Mouse (Mus musculus) regulatory T cell (primary cell): ENCODE measurements around the gene Gm45234.

ENCODE experiments used
- in situ Hi-C: fragments of 300-600 bp; cut with MboI, MseI; formaldehyde crosslinking; loops from one replicate; pipeline ENCODE4 v1.15.1; 2025; ENCODE audit warnings: high pct_unique_total_duplicates

Gene Gm45234

DNA sequence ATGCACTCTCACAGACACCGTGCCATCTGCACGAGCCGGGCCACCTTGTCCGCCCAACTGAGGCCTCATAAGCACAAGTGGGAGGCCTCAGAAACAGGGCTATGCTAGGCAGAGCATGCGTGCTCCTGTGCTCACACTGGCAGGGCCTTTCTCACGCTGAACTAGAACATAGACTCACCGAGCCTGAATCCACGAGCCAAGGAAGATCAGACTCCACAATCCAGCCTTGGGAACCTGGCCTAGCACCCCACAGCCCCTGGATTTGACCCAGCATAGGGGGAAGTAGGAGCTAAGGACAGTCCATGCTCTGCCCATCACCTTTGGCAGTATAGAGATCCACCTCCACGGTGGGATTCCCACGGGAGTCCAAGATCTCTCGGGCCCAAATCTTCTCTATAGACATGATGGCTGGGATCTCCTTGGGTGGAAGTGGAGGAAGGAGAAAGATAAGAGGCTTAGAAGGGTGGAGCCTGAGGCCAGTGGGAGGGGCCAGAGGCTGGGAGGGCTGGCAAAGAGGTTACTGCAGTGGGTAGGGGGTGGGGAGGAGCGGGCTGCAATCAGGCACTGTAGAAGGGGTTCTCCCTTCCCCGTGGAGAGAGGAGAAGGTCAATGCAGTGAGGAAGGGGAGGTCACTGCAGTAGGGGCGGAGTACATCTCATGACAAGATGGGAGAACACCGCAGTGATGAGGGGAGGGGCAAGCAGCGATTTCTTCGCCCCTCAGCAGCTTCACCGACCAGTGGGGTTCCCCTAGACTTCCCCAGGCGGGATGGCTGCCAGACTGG is 12.3 kb upstream of the Gm45234 start:
- in situ Hi-C loops: loop anchor here (10.0 kb wide), 1 partner anchor 193 kb away; the partner anchor contains the start of gene C1rb

DNA sequence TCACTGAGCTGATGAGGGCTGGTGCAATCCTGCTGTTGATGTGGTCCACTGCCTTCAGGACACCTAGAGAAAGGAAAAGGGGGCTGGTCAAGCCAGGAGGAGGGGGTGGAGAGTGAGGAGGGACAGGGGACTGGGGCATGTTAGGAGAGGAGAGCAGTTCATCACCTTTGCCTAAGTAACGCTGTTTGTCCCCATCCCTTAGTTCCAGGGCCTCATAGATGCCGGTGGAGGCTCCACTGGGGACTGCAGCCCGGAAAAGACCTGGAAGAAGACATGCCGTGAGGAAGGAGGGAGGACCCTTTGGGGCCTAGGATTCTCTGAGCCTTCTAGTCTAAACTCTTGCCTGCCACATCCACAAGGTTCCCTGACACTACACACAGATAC is 11.7 kb upstream of the Gm45234 start:
- in situ Hi-C loops: loop anchor here (10.0 kb wide), 1 partner anchor 193 kb away; the partner anchor contains the start of gene C1rb

DNA sequence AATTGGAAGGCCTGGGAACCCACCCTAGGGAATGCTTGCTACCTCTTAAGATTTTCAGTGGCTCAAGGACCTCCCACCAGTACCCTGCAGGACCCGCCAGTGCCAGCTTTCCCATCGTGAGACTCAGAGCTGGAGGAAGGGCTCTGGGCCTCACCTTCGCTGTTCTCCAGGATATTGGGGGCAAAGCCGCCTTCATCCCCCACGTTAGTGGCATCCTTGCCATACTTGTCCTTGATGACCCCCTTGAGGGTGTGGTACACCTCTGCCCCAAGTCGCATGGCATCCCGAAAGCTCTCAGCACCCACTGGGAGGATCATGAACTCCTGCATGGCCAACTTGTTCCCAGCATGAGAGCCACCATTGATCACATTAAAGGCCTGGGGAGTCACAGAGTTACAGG is 10.1 kb upstream of the Gm45234 start:
- in situ Hi-C loops: loop anchor here (10.0 kb wide), 1 partner anchor 191 kb away; the partner anchor contains the start of gene C1rb

DNA sequence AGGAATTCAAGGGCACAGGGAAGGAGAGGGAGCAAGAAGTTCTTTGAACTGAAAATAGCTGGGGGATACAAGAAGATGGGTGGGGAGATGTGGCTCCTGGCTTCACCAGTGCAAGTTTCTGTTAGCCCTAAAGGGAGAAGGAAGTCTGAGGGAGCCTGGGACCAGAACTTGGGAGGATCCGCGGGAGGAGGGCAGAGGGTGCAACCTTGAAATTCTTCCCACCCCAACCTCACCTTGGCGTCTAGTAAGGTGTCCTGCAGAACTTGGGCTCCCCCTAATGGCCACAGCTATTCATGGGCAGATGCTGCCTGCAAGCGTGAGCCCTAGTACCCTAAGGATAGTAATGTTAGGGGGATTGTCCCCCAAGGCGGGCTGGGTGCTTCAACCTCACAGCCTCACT is 3.4 kb upstream of the Gm45234 start:
- in situ Hi-C loops: loop anchor here (10.0 kb wide), 1 partner anchor 824 kb away; no protein-coding TSS in a partner anchor

DNA sequence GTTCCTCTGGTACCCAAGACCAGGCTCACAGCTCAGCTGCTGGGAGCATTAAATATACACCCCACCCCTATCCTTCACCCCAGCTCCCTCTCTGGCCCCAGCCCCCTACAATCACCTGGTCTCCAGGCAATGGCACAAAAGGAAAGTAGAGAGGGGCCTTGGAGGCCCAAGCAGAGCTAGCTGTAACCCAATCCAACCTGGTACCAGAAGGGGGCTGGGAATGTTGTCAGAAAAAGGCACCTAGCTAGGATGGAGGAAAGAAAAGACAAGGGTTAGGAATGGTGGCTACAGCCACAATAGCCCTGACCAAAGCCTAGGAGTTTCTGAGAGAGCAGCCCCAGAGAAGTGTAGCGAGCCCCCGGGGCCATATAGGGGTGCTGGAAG is 3.0 kb upstream of the Gm45234 start:
- in situ Hi-C loops: loop anchor here (10.0 kb wide), 1 partner anchor 824 kb away; no protein-coding TSS in a partner anchor

DNA sequence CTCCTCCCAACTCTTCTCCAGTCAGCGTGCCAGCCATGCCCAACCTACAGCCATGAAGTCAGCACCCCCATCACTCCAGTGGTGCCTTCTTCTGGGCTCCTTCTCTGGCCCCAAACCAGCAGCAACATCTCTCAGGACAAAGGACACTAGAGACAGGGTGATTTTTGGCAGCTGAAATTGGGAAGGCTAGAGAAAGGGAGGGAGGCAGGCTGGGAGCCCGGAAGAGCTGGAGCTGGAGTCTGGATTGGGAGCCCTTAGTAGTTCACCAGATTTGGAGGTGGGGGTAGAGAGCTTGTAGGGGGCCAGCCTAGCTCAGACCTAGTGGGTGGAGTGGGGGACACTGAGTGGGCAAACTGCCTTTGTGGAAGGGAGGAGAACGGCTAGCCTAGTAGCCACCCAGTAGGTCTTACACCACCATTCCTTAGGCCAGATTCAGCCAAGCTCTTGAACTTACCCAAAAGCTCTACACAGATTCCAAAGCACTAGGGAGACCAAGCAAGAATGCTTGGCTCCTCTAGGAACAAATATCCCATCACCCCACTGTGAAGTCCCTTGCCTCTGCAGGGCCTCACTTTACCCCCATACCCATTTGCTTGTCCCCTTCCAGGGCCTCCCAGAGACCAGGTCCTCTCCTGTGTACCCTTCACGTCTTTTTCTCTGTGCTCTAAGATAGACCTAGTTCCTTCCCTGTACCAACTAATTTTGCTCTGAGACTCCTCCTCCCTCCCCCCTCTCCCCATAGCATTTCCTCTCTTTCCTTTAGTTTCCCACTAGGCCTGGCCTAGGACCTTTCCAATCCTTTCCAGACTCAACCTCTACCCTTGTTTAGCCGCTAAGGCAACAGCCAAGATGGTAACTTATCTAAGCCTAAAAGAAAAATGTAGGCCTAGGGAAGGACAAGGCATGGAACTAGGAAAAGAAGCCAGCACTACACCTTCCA is 2.4 kb upstream of the Gm45234 start:
- in situ Hi-C loops: loop anchor here (10.0 kb wide), 1 partner anchor 823 kb away; no protein-coding TSS in a partner anchor

DNA sequence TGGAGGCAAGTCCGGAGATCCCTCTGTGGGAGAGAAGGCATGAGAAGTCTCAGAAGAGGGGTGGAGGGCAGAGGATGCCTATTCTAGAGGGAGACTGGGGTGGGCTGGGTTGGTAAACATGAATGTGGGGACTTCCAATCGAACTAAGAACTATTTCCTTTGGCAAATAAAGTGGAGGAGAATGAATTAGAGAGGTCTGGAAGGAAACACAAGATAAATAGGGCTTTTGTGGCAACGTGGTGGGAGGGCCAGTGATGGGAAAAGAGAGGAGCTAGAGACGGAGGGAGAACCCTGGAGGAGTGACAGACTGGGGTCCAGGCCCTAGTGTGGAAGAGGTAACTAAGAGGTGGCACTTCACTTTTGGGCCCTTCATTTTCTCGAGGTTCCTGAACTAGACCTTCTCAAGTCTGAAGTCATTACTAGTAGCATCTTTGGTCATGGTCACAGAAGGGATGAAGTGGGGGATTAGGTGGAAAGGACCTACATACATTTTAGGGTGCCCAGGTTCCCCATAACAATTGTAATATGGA is 1.6 kb upstream of the Gm45234 start:
- in situ Hi-C loops: loop anchor here (10.0 kb wide), 1 partner anchor 823 kb away; no protein-coding TSS in a partner anchor

DNA sequence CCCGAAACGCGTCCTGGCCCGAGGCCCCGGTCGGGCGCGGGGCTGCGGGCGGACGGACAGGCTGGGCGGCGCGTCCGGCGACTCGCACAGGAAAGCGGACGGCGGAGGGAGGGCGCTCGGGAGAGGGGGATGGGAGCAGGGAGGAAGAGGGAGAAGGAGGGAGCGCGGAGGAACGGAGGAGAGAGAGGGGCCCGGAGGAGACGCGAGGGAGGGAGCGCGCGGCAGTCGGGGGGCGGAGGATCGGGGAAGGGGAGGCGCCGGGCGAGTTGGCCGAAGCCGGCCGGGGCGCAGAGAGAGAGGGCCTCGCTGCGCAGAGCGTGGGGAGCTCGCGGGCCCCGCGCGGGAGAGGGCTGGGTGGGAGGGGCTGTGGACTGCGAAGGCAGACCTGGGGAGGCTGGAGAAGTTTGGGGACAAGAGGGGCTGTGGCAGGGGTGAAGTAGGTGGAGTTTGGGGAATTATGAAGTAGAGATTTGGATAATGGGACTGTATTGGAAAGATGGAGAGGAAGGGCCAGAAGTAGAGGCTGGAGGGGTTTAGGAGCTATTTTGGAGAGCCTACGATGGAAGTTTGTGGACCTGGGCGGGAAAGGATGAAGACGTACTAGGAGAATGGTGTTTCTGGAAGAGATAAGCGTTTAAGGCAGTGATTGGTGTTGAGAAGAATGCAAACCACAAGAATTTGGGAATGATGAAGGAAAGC is 980 bp upstream of the Gm45234 start:
- in situ Hi-C loops: loop anchor here (10.0 kb wide), 1 partner anchor 822 kb away; no protein-coding TSS in a partner anchor

DNA sequence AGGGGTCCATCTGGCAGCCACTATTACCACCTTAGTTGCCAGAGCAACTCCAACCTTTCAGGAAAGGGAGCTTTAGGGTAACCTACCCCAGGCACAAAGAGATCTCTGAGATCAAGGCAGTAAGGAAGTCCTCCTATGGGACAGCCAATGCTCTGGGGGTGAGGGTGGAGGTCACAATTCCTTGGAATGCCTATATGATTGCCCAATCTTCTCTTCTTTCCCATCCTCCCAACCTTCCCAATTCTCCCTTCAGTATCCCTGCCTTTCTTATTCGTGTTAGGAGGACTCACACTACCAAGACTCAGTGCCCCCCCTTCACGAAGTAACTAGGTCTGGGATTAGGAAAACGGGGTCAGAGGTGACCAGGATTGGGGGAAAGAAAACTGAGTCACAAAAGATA is 515 bp downstream of the Gm45234 start:
- in situ Hi-C loops: loop anchor here (10.0 kb wide), 1 partner anchor 821 kb away; no protein-coding TSS in a partner anchor

DNA sequence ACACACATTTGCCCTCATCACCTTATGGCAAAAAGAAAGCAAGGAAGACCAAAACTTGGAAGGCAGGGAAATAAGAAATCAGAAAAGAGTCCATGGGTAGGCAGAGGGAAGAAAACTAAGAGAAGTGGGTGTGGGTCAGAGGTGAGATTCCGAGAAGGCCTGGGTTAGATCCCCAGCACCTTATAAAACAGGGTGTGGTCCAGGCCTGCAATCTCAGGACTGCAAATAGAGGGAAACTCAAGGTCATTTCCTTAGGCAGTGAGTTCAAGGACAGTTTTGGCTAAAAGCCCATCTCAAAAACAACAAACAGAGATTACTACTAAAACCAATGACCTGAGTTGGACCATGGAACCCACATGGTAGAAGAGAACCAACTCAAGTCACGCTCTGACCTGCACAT is 2.0 kb downstream of the Gm45234 start:
- in situ Hi-C loops: loop anchor here (10.0 kb wide), 1 partner anchor 819 kb away; no protein-coding TSS in a partner anchor

DNA sequence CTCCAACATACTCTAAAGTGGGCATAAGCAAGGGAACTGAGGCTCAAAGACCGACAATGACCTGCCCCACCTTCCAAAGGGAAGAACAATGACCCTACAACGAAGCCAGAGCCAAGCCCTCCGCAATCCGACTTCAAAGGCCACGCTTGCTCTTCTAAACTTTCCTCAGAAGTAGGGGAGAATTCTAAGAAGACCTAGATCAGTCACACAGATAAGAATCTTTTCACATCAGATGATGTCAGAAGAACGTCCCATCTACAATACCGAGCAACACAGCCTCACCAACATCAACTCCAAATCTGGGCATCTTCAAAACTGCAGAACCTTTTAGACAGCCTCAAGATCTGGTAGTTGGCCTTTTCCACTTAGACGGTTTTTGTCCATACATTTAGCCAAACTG is 5.4 kb downstream of the Gm45234 start:
- in situ Hi-C loops: loop anchor here (10.0 kb wide), 1 partner anchor 816 kb away; no protein-coding TSS in a partner anchor

DNA sequence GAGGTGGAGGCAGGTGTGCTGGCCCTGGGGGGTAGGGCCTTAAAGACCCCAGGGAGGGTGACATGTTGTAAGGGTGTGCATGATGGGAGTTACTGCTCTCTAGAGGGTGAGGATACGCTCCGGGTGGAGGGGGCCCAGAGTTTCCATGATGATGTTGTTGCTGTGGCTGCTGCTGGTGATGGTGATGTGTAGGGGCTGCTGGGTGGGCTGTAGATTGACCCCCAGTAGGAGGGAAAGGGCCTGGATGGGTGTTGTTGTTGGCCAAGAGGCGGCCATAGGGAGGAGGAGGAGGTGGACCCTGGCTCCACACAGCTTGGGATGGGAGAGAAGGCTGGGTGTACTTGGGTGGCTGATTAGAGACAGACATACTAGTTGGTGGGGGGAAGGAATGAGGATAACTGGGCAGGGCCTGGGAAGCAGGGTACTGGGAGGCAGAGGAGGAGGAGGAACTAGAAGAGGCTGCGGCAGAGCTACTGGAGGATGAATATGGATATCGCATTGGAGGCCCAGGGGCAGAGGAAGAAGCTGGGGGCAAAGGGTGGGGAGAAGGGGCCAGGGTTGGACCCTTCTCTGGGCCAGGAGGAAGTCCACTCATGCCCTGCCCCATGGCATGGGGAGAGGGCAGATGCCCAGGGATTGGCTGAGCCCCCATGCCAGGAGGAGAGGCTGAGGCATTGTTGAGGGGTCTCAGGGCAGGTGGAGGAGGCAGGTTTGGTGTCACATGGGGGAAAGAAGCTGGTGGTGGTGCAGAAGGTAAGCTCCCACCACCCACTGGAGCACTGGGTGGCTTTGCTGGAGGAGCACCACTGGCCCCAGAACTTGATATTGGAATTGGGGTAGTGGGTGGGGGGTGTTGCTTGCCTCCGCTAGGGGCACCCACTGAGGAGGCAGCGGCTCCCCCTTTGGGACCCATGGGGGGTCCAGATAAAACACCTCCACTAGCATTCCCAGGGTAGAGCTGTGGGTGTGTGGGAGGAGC is 8.9 kb downstream of the Gm45234 start:
- in situ Hi-C loops: no loop called here

DNA sequence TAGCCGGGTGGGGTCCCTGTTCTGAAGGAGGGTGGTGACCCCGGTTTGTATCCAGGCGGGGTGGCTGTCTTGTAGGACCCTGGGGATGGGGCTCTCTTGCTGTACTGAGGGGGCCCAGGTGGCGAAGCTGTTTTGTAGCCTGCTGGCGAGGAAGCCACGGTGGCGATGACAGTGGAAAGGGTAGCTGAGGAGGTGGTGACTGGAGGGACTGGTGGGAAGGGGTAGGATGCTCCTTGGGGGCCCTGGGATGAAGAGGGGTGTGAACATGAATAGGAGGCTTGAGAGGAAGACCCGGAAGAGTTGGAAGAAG is 9.6 kb downstream of the Gm45234 start:
- in situ Hi-C loops: no loop called here

DNA sequence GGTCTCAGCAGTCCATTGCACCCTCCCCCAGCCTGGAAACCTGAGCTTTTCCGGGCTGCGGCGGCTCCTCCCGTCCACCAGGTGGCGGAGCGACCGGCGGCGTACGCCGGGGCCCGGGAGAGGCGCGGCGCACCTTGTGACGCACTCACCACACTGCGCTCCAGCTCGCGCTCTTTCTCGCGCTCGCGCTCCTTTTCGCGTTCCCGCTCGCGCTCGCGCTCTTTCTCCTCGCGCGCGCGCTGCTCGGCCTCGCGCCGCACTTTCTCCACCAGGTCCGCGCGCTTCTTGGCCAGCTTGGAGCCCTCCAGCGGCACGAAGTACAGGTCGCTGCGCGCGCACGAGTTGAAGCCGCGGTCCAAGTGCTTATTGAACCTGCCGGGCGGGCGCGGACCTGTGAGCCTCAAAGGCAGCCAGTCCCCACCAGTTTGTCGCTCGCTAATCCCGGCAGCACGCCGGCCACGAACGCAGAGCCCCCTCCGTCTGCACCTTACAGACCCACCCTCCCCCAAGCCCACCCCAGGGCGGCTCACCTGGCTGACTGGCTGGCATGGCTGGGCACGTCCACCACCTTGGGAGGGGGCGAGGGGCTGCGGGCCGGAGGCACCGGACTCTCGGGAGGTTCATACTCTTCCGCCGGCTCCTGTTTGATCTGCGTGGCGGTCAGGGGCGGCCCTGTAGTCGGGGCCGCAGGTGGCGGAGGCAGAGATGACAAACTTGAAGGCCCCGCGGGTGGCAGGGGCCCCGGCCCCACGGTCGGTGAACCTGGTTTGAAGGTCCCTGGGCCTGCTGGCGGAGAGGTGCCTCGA is 10.1 kb downstream of the Gm45234 start:
- in situ Hi-C loops: no loop called here

DNA sequence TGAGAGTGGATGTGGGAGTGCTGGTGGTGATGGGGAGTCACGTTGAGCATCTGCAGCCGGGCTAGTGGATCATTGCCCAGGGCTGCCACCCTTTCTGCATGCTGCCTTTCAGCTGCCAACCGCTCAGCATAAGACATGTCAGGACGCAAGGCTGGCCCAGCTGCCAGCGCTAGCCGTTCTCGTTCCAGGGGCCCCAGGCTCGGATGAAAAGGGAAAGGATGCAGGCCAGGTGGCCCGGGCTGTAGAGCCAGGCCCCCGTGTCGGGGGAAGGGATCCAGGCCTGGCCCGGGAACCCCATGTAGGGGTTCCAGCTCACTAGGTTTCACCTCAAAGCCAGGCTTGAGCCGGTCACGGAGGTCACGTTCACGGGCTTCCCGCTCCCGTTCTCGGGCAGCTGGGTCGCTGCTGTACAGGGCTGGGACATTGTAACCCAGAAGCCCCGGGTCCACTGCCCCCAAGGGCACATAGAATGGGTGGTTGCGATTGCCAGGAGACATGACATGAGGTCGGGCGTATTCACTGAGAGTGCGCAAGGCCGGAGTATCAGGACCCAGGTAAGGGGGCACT is 11.0 kb downstream of the Gm45234 start:
- in situ Hi-C loops: no loop called here

DNA sequence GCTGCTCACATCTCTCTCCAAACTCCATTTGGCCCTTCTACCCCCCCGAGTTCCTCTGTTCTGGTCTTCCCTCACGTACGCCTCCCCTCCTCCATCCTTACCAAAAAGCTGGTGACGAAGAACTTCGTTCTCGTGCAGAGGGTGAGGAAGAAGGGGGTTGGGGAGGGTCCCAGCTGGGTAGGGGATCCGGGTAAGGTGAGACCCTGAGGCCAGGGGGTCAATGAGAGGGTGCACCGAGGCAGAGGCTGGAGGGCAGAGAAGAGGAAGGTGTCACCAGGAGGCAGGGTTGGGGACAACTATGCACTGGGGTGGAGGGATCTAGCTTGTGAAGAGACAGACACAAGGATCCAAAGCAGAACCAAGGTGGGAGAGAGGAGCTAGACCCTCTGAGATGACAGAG is 12.2 kb downstream of the Gm45234 start:
- in situ Hi-C loops: no loop called here

DNA sequence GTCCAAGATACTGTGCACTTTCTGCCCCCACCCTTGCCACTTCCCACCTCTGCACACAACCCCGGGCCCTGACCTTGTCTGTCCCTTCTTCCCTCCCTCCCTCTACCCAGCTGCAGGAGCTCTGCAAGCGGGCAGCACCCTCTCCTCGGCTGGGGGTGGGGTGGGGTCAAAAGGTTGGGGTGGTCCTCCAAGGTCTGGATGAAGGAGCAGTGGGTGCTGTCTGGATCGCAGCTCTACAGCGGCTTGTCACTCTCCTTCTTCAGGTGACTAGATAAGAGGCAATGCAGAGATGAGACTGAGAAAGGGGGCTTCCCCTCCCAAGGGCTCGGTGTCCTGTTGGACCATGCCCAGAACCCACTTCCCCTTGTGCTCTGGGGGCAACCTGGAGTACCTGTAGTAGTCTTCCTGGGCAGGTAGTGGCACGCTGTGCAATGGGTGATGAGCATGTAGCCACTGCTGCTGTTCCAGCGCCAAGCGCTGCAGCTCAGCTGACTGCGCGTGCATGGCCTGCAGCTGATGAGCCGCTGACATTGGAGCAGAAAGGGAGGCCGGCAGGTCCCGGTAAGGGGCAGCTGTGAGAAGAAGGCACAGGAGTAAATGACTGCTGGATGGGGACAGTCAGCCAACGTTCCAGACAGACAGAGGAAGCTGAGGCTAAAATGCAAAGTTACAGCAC is 12.8 kb downstream of the Gm45234 start:
- in situ Hi-C loops: no loop called here

DNA sequence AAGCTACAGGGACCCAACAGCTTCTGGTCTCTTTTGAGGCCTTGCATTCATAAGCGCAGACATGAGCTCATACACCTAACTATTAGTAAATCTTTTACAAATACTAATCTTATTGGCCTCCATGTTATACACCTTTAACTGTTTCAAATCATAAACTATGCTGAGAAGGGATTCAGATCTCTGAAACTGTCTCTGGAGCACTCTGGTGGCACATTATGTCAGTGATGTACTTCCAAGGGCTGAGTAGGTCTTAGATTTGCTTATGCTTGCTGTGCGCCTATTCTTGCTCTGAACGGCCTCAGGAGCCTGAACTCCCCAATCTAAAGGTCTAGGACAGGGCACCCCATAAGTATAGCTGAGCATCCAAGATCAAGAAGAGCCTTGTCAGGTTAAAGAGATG is 14.0 kb downstream of the Gm45234 start:
- in situ Hi-C loops: no loop called here
